Mouse (Mus musculus): Measurements from ENCODE around the gene 2510039O18Rik. TPM values are rescaled to one million over a fixed set of nuclear protein-coding genes. Genes with fewer than 3 reads are reported as not detected.

Gene 2510039O18Rik
- total and polyA plus RNA-seq, 3 experiments, result 31.5 to 84.6 (median 33.5) TPM

DNA sequence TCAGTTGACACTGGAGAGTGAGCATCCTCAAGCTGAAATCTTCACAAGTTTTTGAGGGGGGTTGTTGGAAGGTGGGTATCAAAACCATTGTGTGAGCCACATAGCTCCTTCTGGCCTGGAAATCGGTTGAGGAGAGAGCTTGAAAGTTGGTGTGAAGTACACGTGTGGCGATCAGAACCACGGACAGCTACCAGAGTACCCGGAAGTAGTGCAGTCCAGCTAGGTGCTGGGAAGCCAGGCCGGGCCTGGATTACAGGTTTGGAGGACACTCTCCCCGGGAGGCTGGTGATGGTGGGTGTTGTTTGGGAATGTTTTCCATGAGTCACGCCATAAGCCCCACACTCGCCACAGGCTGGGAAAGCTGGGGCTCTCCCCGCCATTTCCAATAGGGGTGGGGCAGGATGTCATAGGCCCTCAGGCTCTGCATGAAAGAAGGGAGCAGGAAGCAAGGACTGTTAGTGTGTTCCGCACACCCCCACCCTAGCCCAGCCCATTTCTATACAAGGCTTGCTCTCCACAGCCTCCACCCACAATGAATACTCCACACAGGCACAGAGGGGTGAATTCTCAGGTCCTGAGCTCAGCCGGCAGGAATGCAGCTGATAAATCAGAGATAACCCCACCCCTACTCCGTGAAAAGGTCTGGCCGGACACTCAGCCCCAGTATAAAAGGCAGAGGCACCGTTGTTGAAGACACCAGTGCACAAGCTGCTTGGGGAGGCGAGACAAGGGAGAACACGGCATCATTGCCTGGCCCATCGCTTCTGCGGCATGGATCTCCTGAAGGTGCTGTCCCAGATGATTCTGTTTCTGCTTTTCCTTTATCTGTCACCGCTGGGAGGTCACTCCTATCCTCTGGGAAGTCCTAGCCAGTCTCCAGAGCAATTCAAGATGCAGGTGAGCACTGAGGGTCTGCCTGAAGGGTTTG, 44.8 kb downstream of the 2510039O18Rik start, which contains the start of gene Nppb:
Nppb (plus strand) TSS at position 584 of the 928 bp plus-strand sequence.
- 0 out of 2 replicates have a peak, but pooled peaks cover 2% of the 10 kb centered on the region for H3K4me1 ChIP-seq (ENCODE audit: insufficient read depth, low read depth, low read length)
- DNase-seq (ENCODE audit: low spot score), result no peak
- peaks cover 2% of the 10 kb centered on the region; the same call in 1 of the 2 replicates for H3K27me3 ChIP-seq (ENCODE audit: insufficient read depth, low read length)
- TF ChIP-seq GATA1 (IDR thresholded peaks at IDR 0.05; ENCODE audit: borderline replicate concordance, low read length), result no peak
- TF ChIP-seq GATA2 (IDR thresholded peaks at IDR 0.05; ENCODE audit: borderline replicate concordance, low read depth, low read length), result no peak
- TF ChIP-seq TAL1 (conservative IDR thresholded peaks at IDR 0.05; ENCODE audit: low read depth, low read length), result no peak
- TF ChIP-seq POLR2AphosphoS5 (IDR thresholded peaks at IDR 0.05; ENCODE audit: insufficient replicate concordance, low read depth, low read length), result no peak
- TF ChIP-seq CTCF (IDR thresholded peaks at IDR 0.05; ENCODE audit: low read depth, low read length), result no peak
- no peaks in the 10 kb centered on the region for H3K9me3 ChIP-seq (replicated peaks)
- ATAC-seq (ENCODE audit: extremely low read depth, insufficient number of reproducible peaks, low FRiP score, poor library complexity, severe bottlenecking), result peak; percentile 62; the same call in 1 of the 2 replicates
- H3K4me3 ChIP-seq (ENCODE audit: low read depth, low read length), result no peak within 1 kb of the TSS
- no peaks in the 10 kb centered on the region for H3K36me3 ChIP-seq (replicated peaks)

DNA sequence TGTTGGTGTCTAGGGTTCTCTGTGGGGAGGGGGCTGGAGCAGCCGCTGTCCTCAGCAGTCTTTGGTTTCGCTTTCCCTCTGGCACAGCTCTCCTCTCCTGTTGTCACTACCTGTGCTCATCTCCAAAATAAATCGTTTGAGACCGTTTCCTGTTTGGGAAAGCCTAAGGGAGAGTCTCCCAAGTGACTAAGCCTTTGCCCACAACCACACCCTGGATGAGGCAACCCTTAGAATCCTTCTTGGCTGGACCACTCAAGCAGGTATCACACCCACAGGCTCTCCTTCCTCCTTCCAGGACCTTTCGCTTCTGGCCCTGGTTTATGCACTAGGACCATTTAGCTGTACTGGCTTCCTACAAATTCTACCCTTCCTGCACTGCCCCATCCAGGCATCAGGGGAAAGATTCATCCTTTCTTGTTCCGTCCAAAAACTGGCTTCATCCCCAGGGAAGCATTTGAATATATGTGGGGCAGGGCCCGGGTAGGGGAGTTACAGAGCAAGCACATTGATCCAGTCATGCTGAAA, 52.9 kb downstream of the 2510039O18Rik start:
- TF ChIP-seq TAL1 (conservative IDR thresholded peaks at IDR 0.05; ENCODE audit: low read depth, low read length) (no peak), POLR2AphosphoS5 (IDR thresholded peaks at IDR 0.05; ENCODE audit: insufficient replicate concordance, low read depth, low read length) (no peak), GATA1 (IDR thresholded peaks at IDR 0.05; ENCODE audit: borderline replicate concordance, low read length) (no peak), CTCF (IDR thresholded peaks at IDR 0.05; ENCODE audit: low read depth, low read length) (no peak), GATA2 (IDR thresholded peaks at IDR 0.05; ENCODE audit: borderline replicate concordance, low read depth, low read length) (no peak)
- Histone ChIP-seq H3K36me3 (replicated peaks) (no peaks in the 10 kb centered on the region), H3K27me3 (ENCODE audit: insufficient read depth, low read length) (no peaks in the 10 kb centered on the region), H3K9me3 (replicated peaks) (no peaks in the 10 kb centered on the region), H3K4me3 (ENCODE audit: low read depth, low read length) (no peak overlapping the region), H3K4me1 (ENCODE audit: insufficient read depth, low read depth, low read length) (no peaks in the 10 kb centered on the region)
- DNase-seq (ENCODE audit: low spot score), result no peak
- ATAC-seq (ENCODE audit: extremely low read depth, insufficient number of reproducible peaks, low FRiP score, poor library complexity, severe bottlenecking), result no peak

DNA sequence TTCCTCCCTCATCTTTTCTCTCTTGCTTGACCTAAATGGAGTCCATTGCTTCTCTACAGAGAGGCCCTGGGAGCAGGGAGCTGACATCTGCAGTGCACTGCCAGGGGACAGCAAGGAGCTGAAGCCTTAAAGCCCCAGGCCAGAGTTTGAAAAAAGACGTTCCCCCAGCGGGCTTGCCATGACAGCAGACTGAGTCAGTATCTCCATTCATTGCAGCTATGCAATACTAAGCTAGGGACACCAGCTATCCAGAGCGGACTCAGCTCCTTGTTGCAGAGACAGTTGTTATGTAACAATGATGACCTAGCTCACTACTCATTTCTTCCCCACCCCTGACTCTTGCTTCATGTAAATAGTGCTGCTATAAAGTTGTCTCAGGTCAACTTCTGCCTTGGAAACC, 54.6 kb downstream of the 2510039O18Rik start:
- H3K4me3 ChIP-seq (ENCODE audit: low read depth, low read length), result no peak overlapping the region
- no peak for ATAC-seq (ENCODE audit: extremely low read depth, insufficient number of reproducible peaks, low FRiP score, poor library complexity, severe bottlenecking)
- no peaks in the 10 kb centered on the region for H3K36me3 ChIP-seq (replicated peaks)
- no peaks in the 10 kb centered on the region for H3K9me3 ChIP-seq (replicated peaks)
- H3K27me3 ChIP-seq (ENCODE audit: insufficient read depth, low read length), result no peaks in the 10 kb centered on the region
- no peaks in the 10 kb centered on the region for H3K4me1 ChIP-seq (ENCODE audit: insufficient read depth, low read depth, low read length)
- DNase-seq (ENCODE audit: low spot score), result no peak
- TF ChIP-seq POLR2AphosphoS5 (IDR thresholded peaks at IDR 0.05; ENCODE audit: insufficient replicate concordance, low read depth, low read length) (no peak), GATA2 (IDR thresholded peaks at IDR 0.05; ENCODE audit: borderline replicate concordance, low read depth, low read length) (no peak), GATA1 (IDR thresholded peaks at IDR 0.05; ENCODE audit: borderline replicate concordance, low read length) (no peak), TAL1 (conservative IDR thresholded peaks at IDR 0.05; ENCODE audit: low read depth, low read length) (no peak), CTCF (IDR thresholded peaks at IDR 0.05; ENCODE audit: low read depth, low read length) (no peak)

Other genes with a start within 250 kb of the 2510039O18Rik start
- gene Zfp534, start 238.3 kb upstream of the 2510039O18Rik start, total RNA-seq (2014; fragmentation: Nextera tagmentation), result 12.5 and 13.9 TPM in 2 replicates
- gene Zfp534, start 238.3 kb upstream of the 2510039O18Rik start, total RNA-seq (2017), result 1.9 and 2.0 TPM in 2 replicates
- 0.02 and 0.07 TPM in 2 replicates for gene Zfp534, start 238.3 kb upstream of the 2510039O18Rik start, polyA plus RNA-seq (2012)
- 121 and 143 TPM in 2 replicates for gene Zfp984, start 131.1 kb upstream of the 2510039O18Rik start, total RNA-seq (2014; fragmentation: Nextera tagmentation)
- gene Zfp984, start 131.1 kb upstream of the 2510039O18Rik start, total RNA-seq (2017), result 27.0 and 36.5 TPM in 2 replicates
- gene Zfp984, start 131.1 kb upstream of the 2510039O18Rik start, polyA plus RNA-seq (2012), result 1.8 and 2.5 TPM in 2 replicates
- 12.4 and 15.2 TPM in 2 replicates for gene Zfp933, start 92.5 kb upstream of the 2510039O18Rik start, total RNA-seq (2014; fragmentation: Nextera tagmentation)
- gene Zfp933, start 92.5 kb upstream of the 2510039O18Rik start, total RNA-seq (2017), result 9.3 and 10.9 TPM in 2 replicates
- gene Zfp933, start 92.5 kb upstream of the 2510039O18Rik start, polyA plus RNA-seq (2012), result 0.11 and 0.15 TPM in 2 replicates
- not detected in 2 replicates for gene Miip, start 72.1 kb upstream of the 2510039O18Rik start, total RNA-seq (2014; fragmentation: Nextera tagmentation)
- gene Miip, start 72.1 kb upstream of the 2510039O18Rik start, total RNA-seq (2017), result 0.05 TPM in 1 of 2 replicates, not detected in the other
- gene Miip, start 72.1 kb upstream of the 2510039O18Rik start, polyA plus RNA-seq (2012), result 0.06 TPM in 1 of 2 replicates, not detected in the other
- gene Fv1, start 71.9 kb upstream of the 2510039O18Rik start, total RNA-seq (2014; fragmentation: Nextera tagmentation), result not detected in 2 replicates
- gene Fv1, start 71.9 kb upstream of the 2510039O18Rik start, total RNA-seq (2017), result not detected in 2 replicates
- gene Fv1, start 71.9 kb upstream of the 2510039O18Rik start, polyA plus RNA-seq (2012), result not detected in 2 replicates
- gene Mfn2, start 36.2 kb upstream of the 2510039O18Rik start, total RNA-seq (2014; fragmentation: Nextera tagmentation), result 18.6 and 21.0 TPM in 2 replicates
- 14.8 and 18.3 TPM in 2 replicates for gene Mfn2, start 36.2 kb upstream of the 2510039O18Rik start, total RNA-seq (2017)
- gene Mfn2, start 36.2 kb upstream of the 2510039O18Rik start, polyA plus RNA-seq (2012), result 14.6 and 18.9 TPM in 2 replicates
- 0.44 and 2.3 TPM in 2 replicates for gene Plod1, start 4.1 kb upstream of the 2510039O18Rik start, total RNA-seq (2014; fragmentation: Nextera tagmentation)
- 2.9 and 4.6 TPM in 2 replicates for gene Plod1, start 4.1 kb upstream of the 2510039O18Rik start, total RNA-seq (2017)
- 0.75 and 0.90 TPM in 2 replicates for gene Plod1, start 4.1 kb upstream of the 2510039O18Rik start, polyA plus RNA-seq (2012)
- gene Nppb, start 44.9 kb downstream of the 2510039O18Rik start, total RNA-seq (2014; fragmentation: Nextera tagmentation), result not detected in 2 replicates
- not detected in 2 replicates for gene Nppb, start 44.9 kb downstream of the 2510039O18Rik start, total RNA-seq (2017)
- gene Nppb, start 44.9 kb downstream of the 2510039O18Rik start, polyA plus RNA-seq (2012), result not detected in 2 replicates
- gene Nppa, start 59.8 kb downstream of the 2510039O18Rik start, total RNA-seq (2014; fragmentation: Nextera tagmentation), result not detected in 2 replicates
- 0.17 TPM in 1 of 2 replicates, not detected in the other for gene Nppa, start 59.8 kb downstream of the 2510039O18Rik start, total RNA-seq (2017)
- not detected in 2 replicates for gene Nppa, start 59.8 kb downstream of the 2510039O18Rik start, polyA plus RNA-seq (2012)
- gene Clcn6, start 97.9 kb downstream of the 2510039O18Rik start, total RNA-seq (2014; fragmentation: Nextera tagmentation), result 20.1 and 21.0 TPM in 2 replicates
- gene Clcn6, start 97.9 kb downstream of the 2510039O18Rik start, total RNA-seq (2017), result 13.6 and 16.1 TPM in 2 replicates
- 5.2 and 6.2 TPM in 2 replicates for gene Clcn6, start 97.9 kb downstream of the 2510039O18Rik start, polyA plus RNA-seq (2012)
- gene Mthfr, start 98.2 kb downstream of the 2510039O18Rik start, total RNA-seq (2014; fragmentation: Nextera tagmentation), result 7.0 and 12.5 TPM in 2 replicates
- gene Mthfr, start 98.2 kb downstream of the 2510039O18Rik start, total RNA-seq (2017), result 7.3 and 9.4 TPM in 2 replicates
- gene Mthfr, start 98.2 kb downstream of the 2510039O18Rik start, polyA plus RNA-seq (2012), result 6.3 and 9.2 TPM in 2 replicates
- 7.7 and 10.8 TPM in 2 replicates for gene Agtrap, start 147.1 kb downstream of the 2510039O18Rik start, total RNA-seq (2014; fragmentation: Nextera tagmentation)
- 9.4 and 10.7 TPM in 2 replicates for gene Agtrap, start 147.1 kb downstream of the 2510039O18Rik start, total RNA-seq (2017)
- gene Agtrap, start 147.1 kb downstream of the 2510039O18Rik start, polyA plus RNA-seq (2012), result 4.5 and 6.4 TPM in 2 replicates
- 25.1 and 40.0 TPM in 2 replicates for gene Mad2l2, start 189.5 kb downstream of the 2510039O18Rik start, total RNA-seq (2014; fragmentation: Nextera tagmentation)
- 9.4 and 14.9 TPM in 2 replicates for gene Mad2l2, start 189.5 kb downstream of the 2510039O18Rik start, total RNA-seq (2017)
- 23.8 and 24.6 TPM in 2 replicates for gene Mad2l2, start 189.5 kb downstream of the 2510039O18Rik start, polyA plus RNA-seq (2012)
- gene Draxin, start 189.8 kb downstream of the 2510039O18Rik start, total RNA-seq (2014; fragmentation: Nextera tagmentation), result not detected in 2 replicates
- under 0.01 and 0.16 TPM in 2 replicates for gene Draxin, start 189.8 kb downstream of the 2510039O18Rik start, total RNA-seq (2017)
- not detected in 2 replicates for gene Draxin, start 189.8 kb downstream of the 2510039O18Rik start, polyA plus RNA-seq (2012)
- 108 and 115 TPM in 2 replicates for gene Fbxo6, start 211.2 kb downstream of the 2510039O18Rik start, total RNA-seq (2014; fragmentation: Nextera tagmentation)
- 34.1 and 39.7 TPM in 2 replicates for gene Fbxo6, start 211.2 kb downstream of the 2510039O18Rik start, total RNA-seq (2017)
- 57.1 and 63.0 TPM in 2 replicates for gene Fbxo6, start 211.2 kb downstream of the 2510039O18Rik start, polyA plus RNA-seq (2012)
- 7.5 and 10.1 TPM in 2 replicates for gene Fbxo44, start 219.6 kb downstream of the 2510039O18Rik start, total RNA-seq (2014; fragmentation: Nextera tagmentation)
- 5.0 and 6.6 TPM in 2 replicates for gene Fbxo44, start 219.6 kb downstream of the 2510039O18Rik start, total RNA-seq (2017)
- gene Fbxo44, start 219.6 kb downstream of the 2510039O18Rik start, polyA plus RNA-seq (2012), result 3.0 and 3.3 TPM in 2 replicates
- not detected in 2 replicates for gene Fbxo2, start 219.7 kb downstream of the 2510039O18Rik start, total RNA-seq (2014; fragmentation: Nextera tagmentation)
- gene Fbxo2, start 219.7 kb downstream of the 2510039O18Rik start, total RNA-seq (2017), result 0.49 and 0.64 TPM in 2 replicates
- 0.12 and 0.44 TPM in 2 replicates for gene Fbxo2, start 219.7 kb downstream of the 2510039O18Rik start, polyA plus RNA-seq (2012)

Measured in G1E (cell line).